Mouse (Mus musculus) brain, embryonic 14.5 days (tissue): ENCODE measurements around the gene Klra2.

ENCODE experiments used
- CTCF ChIP-seq: fragments of 200-500 bp; IDR thresholded peaks from 2 replicates; pipeline ENCODE4 v1.5.1; 2012; ENCODE audit warnings: inconsistent platforms, mild to moderate bottlenecking, moderate library complexity, borderline replicate concordance; ENCODE audit not compliant: insufficient read depth, insufficient read length; ENCODE audit errors: extremely low read depth
- POLR2A ChIP-seq: fragments of 200-500 bp; IDR thresholded peaks from 2 replicates; pipeline ENCODE4 v1.6.1; 2012; ENCODE audit warnings: mild to moderate bottlenecking, inconsistent platforms, borderline replicate concordance; ENCODE audit not compliant: poor library complexity, insufficient read depth, insufficient read length, severe bottlenecking; ENCODE audit errors: extremely low read depth

- no peak for TF ChIP-seq POLR2A
- no peak for TF ChIP-seq CTCF
Measured at GRCm38 (mm10) chr6:131272311-131272710, 25.1 kb upstream of the Klra2 start.
